9 mouse cellular contexts compared by ENCODE assay signal in the genomic region with DNA sequence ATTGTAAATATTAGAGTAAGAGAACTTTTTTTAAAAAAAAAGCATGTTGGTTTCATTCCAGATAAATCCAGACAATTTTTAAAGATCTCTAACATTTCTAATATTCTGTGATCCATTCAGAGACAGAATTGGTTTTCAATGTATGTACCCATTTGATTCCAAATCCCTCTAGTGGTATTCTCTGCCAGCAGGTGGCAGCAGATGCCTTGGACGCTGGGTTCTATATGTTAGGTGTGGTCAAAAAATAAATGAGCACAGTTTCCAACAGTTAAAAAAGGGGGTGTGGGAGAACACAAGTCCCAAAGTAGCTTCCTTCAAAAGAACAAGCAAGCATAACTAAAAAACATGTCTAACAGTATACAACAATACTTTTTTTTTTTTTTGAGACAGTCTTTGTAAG. TPM values are rescaled to one million over a fixed set of nuclear protein-coding genes. Genes with fewer than 3 reads are reported as not detected.
DNase-seq lines count a peak whose midpoint lies in the region; ATAC-seq lines count a peak whose summit lies in the region.
"Had no signal": no experiment of that assay in that cellular context is flagged by ENCODE, and none has a peak within 500 bp of the region (broad histone marks: within the 10 kb centered on the region; RNA-seq: fewer than 3 reads in every experiment).

No protein-coding gene starts in this region.

- WGBS in embryonic facial prominence, embryonic 11.5 days = 6% methylated on average over 1 of the region's 1 CpGs

- no peak for ATAC-seq in embryonic facial prominence, embryonic 11.5 days (replicated peaks; ENCODE audit: insufficient number of reproducible peaks, low FRiP score, low TSS enrichment, low read depth)
- no peak for ATAC-seq in activated CD4-positive, CD25-positive, alpha-beta regulatory T cell, adult 4 months

- H3K4me3 ChIP-seq in embryonic facial prominence, embryonic 11.5 days (ENCODE audit: low read depth, low read length) = no peak overlapping the region
- H3K4me3 ChIP-seq: megakaryocyte, embryonic 14.5 days had no signal

- no peaks in the 10 kb centered on the region for H3K9me3 ChIP-seq in embryonic facial prominence, embryonic 11.5 days (replicated peaks; ENCODE audit: control insufficient read depth, low read length)
- H3K9me3 ChIP-seq: megakaryocyte, embryonic 14.5 days had no signal

- no peaks in the 10 kb centered on the region for H3K36me3 ChIP-seq in embryonic facial prominence, embryonic 11.5 days (replicated peaks; ENCODE audit: control insufficient read depth, insufficient read depth, low read depth, low read length)

- no peak overlapping the region for H3K4me2 ChIP-seq in embryonic facial prominence, embryonic 11.5 days (ENCODE audit: low read depth, low read length)

- no peak overlapping the region for H3K27ac ChIP-seq in embryonic facial prominence, embryonic 11.5 days (replicated peaks; ENCODE audit: low read depth, low read length)

- peaks cover 6% of the 10 kb centered on the region; the same call in 1 of the 2 replicates for H3K4me1 ChIP-seq in embryonic facial prominence, embryonic 11.5 days (ENCODE audit: control insufficient read depth, insufficient read depth, low read length)

- peak; percentile 44 to 59 for DNase-seq in adrenal gland, adult 18-20 months (ENCODE audit: low spot score in 2 of 2)
- DNase-seq in adrenal gland, postnatal 4 days (ENCODE audit: low spot score in 2 of 2) = no peak
- peak; percentile 66 to 75 for DNase-seq in left cerebral cortex, adult 18-20 months (ENCODE audit: low spot score in 2 of 2)
- no peak for DNase-seq in left cerebral cortex, adult 11 months (ENCODE audit: low spot score)
- peak; percentile 82 for DNase-seq in NIH3T3 (ENCODE audit: low read depth)
- peak; percentile 68 for DNase-seq in embryonic facial prominence, embryonic 11.5 days (ENCODE audit: low spot score)
- DNase-seq in lung, adult 18-20 months = peak; percentile 36 to 52

- H3K9ac ChIP-seq in embryonic facial prominence, embryonic 11.5 days (replicated peaks; ENCODE audit: low read length) = no peak overlapping the region

- no peaks in the 10 kb centered on the region for H3K27me3 ChIP-seq in embryonic facial prominence, embryonic 11.5 days (ENCODE audit: control insufficient read depth, insufficient read depth, low read length)

RNA-seq across cellular contexts. Expression of a gene that starts 41.8 kb away (rescaled TPM):
- total RNA-seq in adrenal gland, adult 18-20 months (2021) = 10 to 100 TPM in 1 of 2 experiments, 1 to 10 TPM in 1; 7.2 to 10.4 TPM
- total RNA-seq in adrenal gland, postnatal 4 days (2021) = 10 to 100 TPM; 23.0 to 24.1 TPM
- total RNA-seq in left cerebral cortex, adult 18-20 months (2021) = 100 to 1,000 TPM; 448 to 531 TPM
- 12.0 and 13.4 TPM in 2 replicates for polyA plus RNA-seq in embryonic facial prominence, embryonic 11.5 days (2014; fragmentation: Nextera tagmentation; extraction: Ambion mirVana)
- polyA plus RNA-seq in activated CD4-positive, CD25-positive, alpha-beta regulatory T cell, adult 4 months (2017; shearing (Covaris generic)) = under 1 TPM in 1 of 2 experiments, not detected in 1; 0.34 TPM

Comparison
In these comparisons a context has a peak if more than half of its experiments do, and no peak if none do; other contexts are left out.
1. DNase-seq: peak in adrenal gland, adult 18-20 months (2 of 2), left cerebral cortex, adult 18-20 months (2 of 2), NIH3T3 (single experiment), embryonic facial prominence, embryonic 11.5 days (single experiment) and lung, adult 18-20 months (2 of 2); none in adrenal gland, postnatal 4 days (0 of 2) and left cerebral cortex, adult 11 months (single experiment).
2. RNA of a gene that starts 41.8 kb away (total RNA-seq): 448 to 531 TPM in left cerebral cortex, adult 18-20 months; 23.0 to 24.1 TPM in adrenal gland, postnatal 4 days and 7.2 to 10.4 TPM in adrenal gland, adult 18-20 months; every median in the first group is over 10 times any median in the second.